Mouse (Mus musculus) gastrocnemius, adult 2 months (tissue): ENCODE measurements around the gene Jagn1. TPM values are rescaled to one million over a fixed set of nuclear protein-coding genes. Genes with fewer than 3 reads are reported as not detected.

Experiments used
- DNase-seq: peaks from one replicate; pipeline ENCODE4 v3.0.0; 2022
- H3K27ac ChIP-seq: fragments of 200-600 bp; 2 replicates; pipeline ENCODE4 v1.8.1; 2022; ENCODE audit warnings: mild to moderate bottlenecking
- H3K4me3 ChIP-seq: fragments of 200-600 bp; 2 replicates; pipeline ENCODE4 v1.8.1; 2022; ENCODE audit warnings: mild to moderate bottlenecking, moderate library complexity
- CTCF ChIP-seq: fragments of 200-600 bp; IDR thresholded peaks from 2 replicates; pipeline ENCODE4 v1.8.1; 2022; ENCODE audit warnings: antibody characterized with exemption, mild to moderate bottlenecking, moderate library complexity
- intact Hi-C: fragments of 180-260 bp; cut with DNase I; formaldehyde crosslinking; loops from one replicate; pipeline ENCODE4 v1.15.1; 2025
- total RNA-seq, 2 experiments: library from RNA; stranded (reverse); gene quantifications; 2 replicates each; pipeline ENCODE4 v1.2.3; 2021

The Jagn1 gene
- total RNA-seq, 2 experiments from 2014 or later: 28.2 to 29.7 TPM

GRCm38 (mm10) chr6:113469021-113469420 lies 26.7 kb downstream of the Jagn1 start:
- peak overlapping the region; percentile 71 for H3K27ac ChIP-seq
- peak overlapping the region; percentile 69 for H3K4me3 ChIP-seq
- TF ChIP-seq CTCF: peak; percentile 66
- peak; percentile 75 for DNase-seq
- intact Hi-C loops: loop anchor here (1.0 kb wide), 2 partner anchors 25 to 28 kb away; no protein-coding TSS in a partner anchor

- peak overlapping the region; percentile 71 for H3K27ac ChIP-seq
- peak; percentile 87 for DNase-seq
- TF ChIP-seq CTCF: peak; percentile 63
- intact Hi-C loops: loop anchor here (1.0 kb wide), 2 partner anchors 25 to 28 kb away; no protein-coding TSS in a partner anchor
- H3K4me3 ChIP-seq: peak overlapping the region; percentile 69
Observed at GRCm38 (mm10) chr6:113469432-113469831, 27.1 kb downstream of the Jagn1 start.

GRCm38 (mm10) chr6:113471297-113471936 lies 29.0 kb downstream of the Jagn1 start, which contains the start of gene Il17rc:
Gene Il17rc, plus strand, starts transcription at chr6:113471427.
- DNase-seq: peak; percentile 84
- H3K4me3 ChIP-seq: peak within 1 kb of the TSS; percentile 77
- intact Hi-C loops: no loop called here
- H3K27ac ChIP-seq: peak within 1 kb of the TSS; percentile 89
- no peak for TF ChIP-seq CTCF

GRCm38 (mm10) chr6:113472061-113472460 lies 29.7 kb downstream of the Jagn1 start:
- H3K27ac ChIP-seq: peak overlapping the region; percentile 89
- H3K4me3 ChIP-seq: peak overlapping the region; percentile 77
- TF ChIP-seq CTCF: no peak
- intact Hi-C loops: no loop called here
- DNase-seq: no peak

GRCm38 (mm10) chr6:113473246-113473645 lies 30.9 kb downstream of the Jagn1 start:
- no peak for TF ChIP-seq CTCF
- no peak for DNase-seq
- intact Hi-C loops: no loop called here
- Histone ChIP-seq H3K27ac (no peak overlapping the region), H3K4me3 (no peak overlapping the region)

GRCm38 (mm10) chr6:113473715-113474114 lies 31.3 kb downstream of the Jagn1 start:
- intact Hi-C loops: no loop called here
- no peak for TF ChIP-seq CTCF

DNA sequence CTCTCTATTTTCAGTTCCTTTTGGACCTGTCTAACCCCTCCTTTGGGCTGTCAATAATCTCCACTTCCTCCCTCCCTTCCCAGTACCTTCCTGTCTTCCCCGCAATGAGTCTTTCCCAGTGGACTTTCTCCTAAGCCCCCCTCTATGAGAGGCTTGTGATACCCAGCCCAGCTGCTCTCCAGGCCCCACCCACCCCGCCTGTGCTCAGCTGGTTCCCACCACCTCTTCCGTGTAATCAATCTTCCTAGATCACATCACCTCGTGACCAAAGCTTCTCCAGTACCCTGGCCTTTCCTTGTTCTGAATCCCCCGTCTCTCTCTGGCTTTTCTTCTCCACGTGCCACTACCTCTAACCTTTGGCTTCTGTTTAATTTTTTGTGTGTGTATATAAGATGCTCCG lies 35.0 kb downstream of the Jagn1 start:
- no peak overlapping the region for H3K27ac ChIP-seq
- DNase-seq: no peak
- intact Hi-C loops: no loop called here
- TF ChIP-seq CTCF: no peak
- H3K4me3 ChIP-seq: no peak overlapping the region

More at GRCm38 (mm10) chr6:113473715-113474114, 31.3 kb downstream of the Jagn1 start:
- no peak overlapping the region for H3K4me3 ChIP-seq
- no peak for DNase-seq
- no peak overlapping the region for H3K27ac ChIP-seq

DNA sequence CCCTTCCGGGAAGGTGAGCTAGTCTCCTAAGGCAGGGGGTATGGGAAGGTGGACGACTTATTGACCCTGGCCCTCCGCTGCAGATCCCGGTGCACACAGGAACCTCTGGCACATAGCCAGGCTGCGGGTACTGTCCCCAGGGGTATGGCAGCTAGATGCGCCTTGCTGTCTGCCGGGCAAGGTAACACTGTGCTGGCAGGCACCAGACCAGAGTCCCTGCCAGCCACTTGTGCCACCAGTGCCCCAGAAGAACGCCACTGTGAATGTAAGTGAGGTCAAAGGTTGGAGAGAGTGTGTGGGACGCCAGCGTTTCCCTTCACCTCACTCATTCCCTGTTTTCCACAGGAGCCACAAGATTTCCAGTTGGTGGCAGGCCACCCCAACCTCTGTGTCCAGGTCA lies 36.5 kb downstream of the Jagn1 start:
- H3K4me3 ChIP-seq: no peak overlapping the region
- intact Hi-C loops: no loop called here
- no peak for TF ChIP-seq CTCF
- H3K27ac ChIP-seq: no peak overlapping the region
- no peak for DNase-seq

DNA sequence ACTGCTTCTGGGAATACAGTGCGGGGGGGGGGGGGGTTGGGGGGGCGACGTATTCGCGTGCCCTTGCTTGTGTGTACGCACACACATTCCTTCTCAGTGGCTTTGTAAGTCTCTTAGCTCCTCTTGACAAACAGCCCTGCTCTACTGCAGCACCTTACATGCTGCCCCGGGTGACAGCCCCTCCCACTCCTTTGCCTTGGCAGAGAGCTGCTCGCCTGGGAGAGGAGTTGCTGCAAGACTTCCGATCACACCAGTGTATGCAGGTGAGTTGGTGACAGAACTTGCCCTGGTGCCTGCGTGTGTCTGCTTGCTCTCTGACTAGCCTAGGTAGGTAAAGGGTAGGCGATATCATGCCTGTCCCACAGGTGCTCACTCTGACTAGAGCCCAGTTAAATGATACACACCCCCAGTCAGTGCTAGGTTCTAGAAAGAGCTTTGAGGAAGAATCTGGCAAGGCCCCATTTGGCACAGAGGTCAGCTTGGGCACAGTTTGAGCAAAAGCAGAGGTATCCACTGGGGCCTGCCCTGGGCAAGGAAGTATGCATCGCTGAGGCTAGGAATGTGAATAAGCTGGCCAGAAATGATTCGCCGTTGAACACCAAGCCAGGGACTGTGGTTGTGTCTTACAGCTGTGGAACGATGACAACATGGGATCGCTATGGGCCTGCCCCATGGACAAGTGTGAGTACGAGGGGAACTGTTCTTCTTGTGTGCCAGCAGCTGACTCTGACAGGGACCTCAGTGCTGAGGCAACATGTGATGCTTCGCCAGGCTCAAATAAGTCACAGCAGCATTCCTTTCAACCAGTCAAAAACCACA lies 38.4 kb downstream of the Jagn1 start:
- Histone ChIP-seq H3K4me3 (no peak overlapping the region), H3K27ac (peak overlapping the region; percentile 8; the same call in 1 of the 2 replicates)
- no peak for DNase-seq
- intact Hi-C loops: loop anchor here (5.0 kb wide), 2 partner anchors 38 to 42 kb away; partner anchors contain the start of gene Jagn1
- TF ChIP-seq CTCF: no peak

- peak overlapping the region; percentile 98 for H3K27ac ChIP-seq
- peak; percentile 28; the same call in 1 of the 2 replicates for TF ChIP-seq CTCF
- DNase-seq: peak; percentile 80
- peak overlapping the region; percentile 81 for H3K4me3 ChIP-seq
- intact Hi-C loops: loop anchor here (5.0 kb wide), 2 partner anchors 40 kb away; partner anchors contain the start of gene Jagn1
Observed at GRCm38 (mm10) chr6:113482477-113483099, 40.2 kb downstream of the Jagn1 start.

DNA sequence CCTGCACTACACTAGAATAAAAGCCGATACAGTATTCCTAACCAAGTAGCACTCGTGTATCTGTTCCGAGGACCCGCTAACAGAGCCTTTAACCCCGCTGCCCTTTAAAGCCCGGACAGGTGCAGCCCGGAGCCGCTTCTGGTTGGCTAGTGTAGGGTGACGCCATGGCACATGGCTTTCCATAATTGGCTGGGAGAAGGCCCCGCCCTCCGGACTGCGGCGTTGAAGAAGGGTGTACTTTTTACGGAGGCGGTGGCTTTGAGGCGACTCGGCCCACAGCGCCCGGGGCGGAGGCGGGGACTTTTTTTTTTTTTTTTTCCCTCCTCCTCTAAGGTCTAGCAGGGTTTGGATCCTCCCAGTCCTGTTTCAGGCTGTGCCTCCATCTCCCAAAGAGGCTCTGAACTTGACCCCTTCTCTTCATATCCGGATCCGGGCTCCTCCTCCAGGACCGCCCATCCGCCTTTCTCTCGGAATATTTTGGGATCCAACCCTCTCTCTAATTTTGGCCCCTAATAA lies 40.8 kb downstream of the Jagn1 start, which contains the start of gene Creld1:
Gene Creld1, plus strand, starts transcription at position 198 of the 516 bp plus-strand sequence.
- Histone ChIP-seq H3K4me3 (peak within 1 kb of the TSS; percentile 81), H3K27ac (peak within 1 kb of the TSS; percentile 98)
- intact Hi-C loops: loop anchor here (5.0 kb wide), 2 partner anchors 39 to 41 kb away; partner anchors contain the start of gene Jagn1
- DNase-seq: peak; percentile 97
- no peak for TF ChIP-seq CTCF

GRCm38 (mm10) chr6:113483729-113484128 lies 41.4 kb downstream of the Jagn1 start:
- intact Hi-C loops: loop anchor here (5.0 kb wide), 2 partner anchors 39 to 41 kb away; partner anchors contain the start of gene Jagn1
- peak overlapping the region; percentile 81 for H3K4me3 ChIP-seq
- no peak for TF ChIP-seq CTCF
- DNase-seq: no peak
- H3K27ac ChIP-seq: peak overlapping the region; percentile 98
